Mouse (Mus musculus) left cerebral cortex, adult 18-20 months (tissue): Measurements from ENCODE around the gene Alg10b. TPM values are rescaled to one million over a fixed set of nuclear protein-coding genes. Genes with fewer than 3 reads are reported as not detected.
"Not testable (repeated sequence)": the region's sequence is repeated elsewhere in the genome, so short reads cannot be mapped to it uniquely, and the experiment has no call there.

Source experiments
- DNase-seq, 2 experiments: peaks; one replicate each; pipeline ENCODE4 v3.0.0; 2021 to 2022; ENCODE audit warnings: low spot score in 2 of 2, mixed read lengths in 1 of 2
- long read RNA-seq, 2 experiments: library from polyadenylated mRNA; stranded (forward); transcript quantifications; one replicate each; pipeline ENCODE4 v2.0.0; 2021
- microRNA-seq, 2 experiments: library from miRNA; unstranded; fragments of <30 nt; microRNA quantifications; one replicate each; pipeline ENCODE4 v1.2.0; 2021
- total RNA-seq, 2 experiments: library from RNA; stranded (reverse); gene quantifications; 2 replicates each; pipeline ENCODE4 v1.2.3; 2021

The Alg10b gene
- total RNA-seq: 10 to 100 TPM; 26.9 to 28.1 TPM
- long read RNA-seq, experiment 1, full-length matches to known transcripts: 1 of 11 reads
- long read RNA-seq, experiment 1, partial matches to known transcripts: 0 of 11 reads
- long read RNA-seq, experiment 1, other reads (novel, unspliced or antisense): 10 of 11 reads
- long read RNA-seq, experiment 2, partial matches to known transcripts: 1 of 8 reads
- long read RNA-seq, experiment 2, other reads (novel, unspliced or antisense): 7 of 8 reads

DNA sequence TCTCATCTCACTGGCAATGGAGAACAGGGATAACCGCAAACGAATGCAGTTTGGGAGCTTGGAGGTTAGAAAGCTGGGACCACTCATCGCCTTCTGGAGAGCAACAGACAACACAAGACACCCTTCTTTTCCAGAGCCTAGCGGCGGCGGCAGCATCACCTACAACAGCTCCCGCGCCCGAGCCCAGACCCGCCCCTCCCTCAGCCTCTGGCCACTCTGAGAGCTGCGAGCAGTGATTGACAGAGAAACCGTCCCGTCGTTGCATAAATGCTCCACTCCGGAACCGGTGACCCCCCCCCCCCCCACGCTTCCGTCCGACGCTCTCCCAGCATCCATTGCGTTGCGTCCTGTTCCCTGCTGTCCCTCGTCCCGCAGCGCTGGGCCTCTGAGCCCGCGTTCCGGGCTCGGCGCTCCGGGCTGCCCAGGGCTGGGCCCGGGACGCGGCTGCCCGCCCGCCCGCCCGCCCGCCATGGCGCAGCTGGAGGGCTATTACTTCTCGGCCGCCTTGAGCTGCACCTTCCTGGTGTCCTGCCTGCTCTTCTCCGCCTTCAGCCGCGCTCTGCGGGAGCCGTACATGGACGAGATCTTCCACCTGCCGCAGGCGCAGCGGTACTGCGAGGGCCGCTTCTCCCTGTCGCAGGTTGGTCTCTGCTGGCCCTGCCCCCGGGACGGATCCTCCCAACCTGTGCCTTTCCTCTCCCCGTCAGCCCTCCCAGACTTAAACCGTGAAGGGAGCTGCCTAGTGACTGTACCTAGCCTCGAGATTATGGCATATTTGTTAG is at the start of gene Alg10b:
TSS of gene Alg10b (plus strand) at position 343 of the 782 bp plus-strand sequence.
- DNase-seq: peak; percentile 74 to 85

GRCm38 (mm10) chr15:90183108-90183507 is 41.0 kb upstream of the Alg10b start:
- DNase-seq: not testable (repeated sequence)

DNA sequence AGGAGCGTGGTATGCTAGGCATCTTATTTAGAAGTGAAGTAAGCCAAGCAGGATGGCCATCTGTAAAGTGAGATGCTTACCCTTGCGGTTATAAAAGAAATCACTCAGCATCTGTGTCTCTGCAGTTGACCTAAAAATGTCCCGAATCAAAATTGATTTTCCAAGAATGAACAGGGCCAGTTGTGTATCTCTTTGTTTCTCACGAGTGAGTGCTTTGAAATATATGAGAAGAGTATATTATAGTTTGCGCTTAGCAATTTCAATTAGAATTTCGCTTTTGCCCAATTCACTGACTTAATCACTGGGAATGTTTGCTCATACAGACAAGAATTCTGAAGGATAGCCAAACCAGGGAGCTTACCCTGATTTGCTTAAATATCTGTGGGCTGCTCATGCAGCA is 40.6 kb upstream of the Alg10b start:
- DNase-seq: no peak

- peak in 1 of 2 experiments; percentile 10 for DNase-seq
Measured at GRCm38 (mm10) chr15:90184743-90185142, 39.4 kb upstream of the Alg10b start.

GRCm38 (mm10) chr15:90189477-90189876 is 34.6 kb upstream of the Alg10b start:
- no peak for DNase-seq

- no peak for DNase-seq
Measured at GRCm38 (mm10) chr15:90213946-90214345, 10.2 kb upstream of the Alg10b start.

DNA sequence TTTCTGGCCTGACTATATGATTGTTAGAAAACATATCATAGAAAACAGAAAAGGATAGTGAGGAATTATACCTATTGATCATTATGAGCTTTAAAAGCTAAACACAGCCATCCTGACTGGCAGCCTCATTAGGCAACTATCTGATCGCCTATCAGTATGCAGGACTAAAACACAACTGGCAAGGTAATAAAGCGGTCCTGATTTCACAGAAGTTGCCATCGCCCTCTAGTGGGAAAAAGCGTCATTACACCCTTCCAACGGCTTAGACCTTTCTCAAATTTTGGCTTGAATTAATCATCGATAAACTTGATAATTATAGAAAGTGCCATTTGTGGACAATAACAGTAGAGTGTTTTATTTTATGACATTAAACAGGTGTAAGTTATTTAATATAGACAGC is 9.2 kb upstream of the Alg10b start:
- DNase-seq: peak; percentile 75 to 82

GRCm38 (mm10) chr15:90225058-90225575 is 1.0 kb downstream of the Alg10b start:
- no peak for DNase-seq

DNA sequence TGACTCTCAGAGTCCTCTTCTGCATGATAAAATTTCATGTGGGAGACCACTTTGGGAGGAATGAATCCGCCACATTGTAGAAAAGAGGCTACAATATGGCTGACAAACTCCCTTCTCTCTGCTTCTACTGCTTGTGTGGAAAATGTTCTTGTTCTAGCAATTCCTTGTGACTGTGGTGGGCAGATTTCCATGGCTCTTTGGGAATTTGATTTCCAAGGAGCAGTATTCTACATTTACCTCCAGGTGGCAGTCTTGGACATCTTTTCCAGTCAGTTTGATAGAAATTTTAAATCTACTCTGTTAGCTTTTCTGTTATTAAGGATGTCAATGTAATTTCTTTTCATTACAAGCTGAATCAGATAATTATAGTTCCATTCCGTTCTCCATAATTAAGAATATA is 13.5 kb downstream of the Alg10b start:
- peak; percentile 17 to 22 for DNase-seq

DNA sequence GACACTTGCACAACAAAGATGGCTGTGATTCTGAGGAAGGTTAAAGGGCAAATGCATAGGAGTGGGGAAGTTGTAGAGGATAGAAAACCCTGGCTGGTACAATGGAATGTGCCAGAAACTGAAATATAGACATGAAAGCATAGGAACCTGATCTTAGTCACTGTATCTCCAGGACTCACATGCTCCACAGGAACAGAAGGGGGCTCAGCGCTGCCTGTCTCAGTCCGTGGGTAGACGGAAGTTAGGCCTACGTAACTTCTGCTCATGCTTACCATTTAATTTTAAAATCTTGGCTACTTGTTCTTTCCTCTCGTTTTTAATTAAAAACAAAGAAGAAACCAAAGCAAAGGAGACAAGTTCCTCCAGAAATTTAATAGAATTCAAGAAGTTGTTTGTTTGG is 20.0 kb downstream of the Alg10b start:
- DNase-seq: peak; percentile 44 to 50

- no peak for DNase-seq
Measured at GRCm38 (mm10) chr15:90249694-90250093, 25.6 kb downstream of the Alg10b start.

GRCm38 (mm10) chr15:90282876-90283275 is 58.8 kb downstream of the Alg10b start:
- peak in 1 of 2 experiments; percentile 19 for DNase-seq

Small RNA genes lying within 50 kb of the gene (microRNA-seq; reads per million reads assigned to microRNA genes)
- 0 reads per million in 2 experiments for gene Mir7648
